Mouse (Mus musculus) heart, adult 8-10 months (tissue): ENCODE measurements around the gene Zdhhc11. TPM values are rescaled to one million over a fixed set of nuclear protein-coding genes. Genes with fewer than 3 reads are reported as not detected.

ENCODE experiments used
- microRNA-seq: library from miRNA; unstranded; fragments of <30 nt; microRNA quantifications from one replicate; pipeline ENCODE4 v1.2.0, GENCODE M21; 2022
- total RNA-seq, 4 experiments: library from RNA; stranded (reverse); gene quantifications; 2 replicates each; pipeline ENCODE4 v1.2.4; 2022

Gene Zdhhc11
- total RNA-seq, 4 experiments from 2014 or later = not detected

Small RNA genes lying within 50 kb of the gene (microRNA-seq; reads per million reads assigned to microRNA genes)
- gene Gm25197 = not detected

Other genes with a start within 250 kb of the Zdhhc11 start
- gene Slc12a7, start 230.8 kb upstream of the Zdhhc11 start, total RNA-seq = 100 to 1,000 TPM; 207 to 245 (median 212) TPM
- gene Nkd2, start 116.2 kb upstream of the Zdhhc11 start, total RNA-seq = 1 to 10 TPM in 3 of 4 experiments, under 1 TPM in 1; 0.75 to 1.9 (median 1.2) TPM
- gene Trip13, start 26.1 kb upstream of the Zdhhc11 start, total RNA-seq = under 1 TPM; 0.16 to 0.89 (median 0.20) TPM
- 10 to 100 TPM; 16.8 to 22.5 (median 20.7) TPM for gene Brd9, start 26.0 kb upstream of the Zdhhc11 start, total RNA-seq
- gene Tppp, start 45.6 kb downstream of the Zdhhc11 start, total RNA-seq = 10 to 100 TPM; 13.9 to 19.6 (median 14.7) TPM
- 1 to 10 TPM in 2 of 4 experiments, under 1 TPM in 2; 0.44 to 2.6 (median 1.1) TPM for gene Cep72, start 98.4 kb downstream of the Zdhhc11 start, total RNA-seq
- gene Slc9a3, start 157.6 kb downstream of the Zdhhc11 start, total RNA-seq = 1 to 10 TPM in 1 of 4 experiments, under 1 TPM in 3; 0.47 to 1.4 (median 0.56) TPM
- gene Exoc3, start 244.9 kb downstream of the Zdhhc11 start, total RNA-seq = 10 to 100 TPM; 45.2 to 52.7 (median 51.4) TPM